ENCODE assay signal across 28 mouse cellular contexts in genomic region chr3:63315211-63315760, GRCm38 (mm10).
DNase-seq lines count a peak whose midpoint lies in the region; ATAC-seq lines count a peak whose summit lies in the region.
"Had no signal": no experiment of that assay in that cellular context is flagged by ENCODE, and none has a peak within 500 bp of the region (broad histone marks: within the 10 kb centered on the region; RNA-seq: fewer than 3 reads in every experiment).

No protein-coding gene starts in this region.

- H3K4me3 ChIP-seq in kidney, embryonic 16.5 days (ENCODE audit: low read length), result no peak overlapping the region
- H3K4me3 ChIP-seq in embryonic facial prominence, embryonic 11.5 days (ENCODE audit: low read depth, low read length), result no peak overlapping the region
- H3K4me3 ChIP-seq: embryonic facial prominence, embryonic 15.5 days; heart, embryonic 15.5 days; liver, embryonic 15.5 days; lung, embryonic 15.5 days; midbrain, embryonic 15.5 days; neural tube, embryonic 12.5 days had no signal

- peak; percentile 9 to 39 for DNase-seq in adrenal gland, postnatal 36 days
- no peak for DNase-seq in adrenal gland, postnatal 25 days
- no peak for DNase-seq in kidney, adult 9 months
- peak; percentile 93 for DNase-seq in adipocyte (ENCODE audit: low spot score)
- peak; percentile 57 for DNase-seq in embryonic facial prominence, embryonic 11.5 days (ENCODE audit: low spot score)
- no peak for DNase-seq in T-cell, adult 2 months (ENCODE audit: low spot score)
- no peak for DNase-seq in right cerebral cortex, postnatal 10 days (ENCODE audit: low spot score in 2 of 2)
- DNase-seq: B cell, adult 2 months; cerebellum, adult 11 months; cerebellum, adult 9-11 months; heart, postnatal 4 days; kidney, adult 18-20 months; lung, postnatal 36 days; thymus, adult 2 months; thymus, postnatal 4 days had no signal

- peak; percentile 23; the same call in 1 of the 2 replicates for ATAC-seq in kidney, embryonic 16.5 days (ENCODE audit: low FRiP score, low TSS enrichment)
- ATAC-seq in embryonic facial prominence, embryonic 11.5 days (replicated peaks; ENCODE audit: insufficient number of reproducible peaks, low FRiP score, low TSS enrichment, low read depth), result no peak; the same call in 1 of the 2 replicates
- ATAC-seq: forebrain, embryonic 14.5 days; inflammation-experienced regulatory T-cells, adult 6 months; midbrain, embryonic 15.5 days had no signal

- H3K9ac ChIP-seq in kidney, embryonic 16.5 days (replicated peaks; ENCODE audit: low read length), result no peak overlapping the region
- H3K9ac ChIP-seq in embryonic facial prominence, embryonic 11.5 days (replicated peaks; ENCODE audit: low read length), result no peak overlapping the region
- H3K9ac ChIP-seq: embryonic facial prominence, embryonic 15.5 days; heart, embryonic 15.5 days; hindbrain, embryonic 14.5 days; liver, embryonic 15.5 days; lung, embryonic 15.5 days; midbrain, embryonic 15.5 days; neural tube, embryonic 12.5 days had no signal

- H3K4me1 ChIP-seq in kidney, embryonic 16.5 days (ENCODE audit: insufficient read depth, low read length), result no peaks in the 10 kb centered on the region
- no peaks in the 10 kb centered on the region for H3K4me1 ChIP-seq in embryonic facial prominence, embryonic 11.5 days (ENCODE audit: control insufficient read depth, insufficient read depth, low read length)
- H3K4me1 ChIP-seq: embryonic facial prominence, embryonic 15.5 days; heart, embryonic 15.5 days; liver, embryonic 15.5 days; lung, embryonic 15.5 days; midbrain, embryonic 15.5 days; neural tube, embryonic 12.5 days had no signal

- no peak overlapping the region for H3K27ac ChIP-seq in kidney, embryonic 16.5 days (ENCODE audit: low read length)
- no peak overlapping the region for H3K27ac ChIP-seq in embryonic facial prominence, embryonic 11.5 days (replicated peaks; ENCODE audit: low read depth, low read length)
- H3K27ac ChIP-seq: embryonic facial prominence, embryonic 15.5 days; heart, embryonic 15.5 days; hindbrain, embryonic 14.5 days; liver, embryonic 15.5 days; lung, embryonic 15.5 days; midbrain, embryonic 15.5 days; neural tube, embryonic 12.5 days; stomach, postnatal 0 days had no signal

- H3K27me3 ChIP-seq in kidney, embryonic 16.5 days (ENCODE audit: insufficient read depth, low read length), result no peaks in the 10 kb centered on the region
- H3K27me3 ChIP-seq in embryonic facial prominence, embryonic 11.5 days (ENCODE audit: control insufficient read depth, insufficient read depth, low read length), result no peaks in the 10 kb centered on the region
- H3K27me3 ChIP-seq: CH12.LX; embryonic facial prominence, embryonic 15.5 days; heart, embryonic 15.5 days; liver, embryonic 15.5 days; lung, embryonic 15.5 days; midbrain, embryonic 15.5 days; neural tube, embryonic 12.5 days had no signal

- H3K4me2 ChIP-seq in kidney, embryonic 16.5 days (replicated peaks; ENCODE audit: low read depth, low read length), result no peak overlapping the region
- H3K4me2 ChIP-seq in embryonic facial prominence, embryonic 11.5 days (ENCODE audit: low read depth, low read length), result no peak overlapping the region
- H3K4me2 ChIP-seq: embryonic facial prominence, embryonic 15.5 days; heart, embryonic 15.5 days; hindbrain, embryonic 14.5 days; liver, embryonic 15.5 days; lung, embryonic 15.5 days; midbrain, embryonic 15.5 days; neural tube, embryonic 12.5 days had no signal

- WGBS in kidney, embryonic 16.5 days, result 81% methylated on average over 7 of the region's 7 CpGs
- WGBS in embryonic facial prominence, embryonic 11.5 days, result 45% methylated on average over 7 of the region's 7 CpGs

- H3K36me3 ChIP-seq in kidney, embryonic 16.5 days (ENCODE audit: insufficient read depth, low read length), result no peaks in the 10 kb centered on the region
- H3K36me3 ChIP-seq in embryonic facial prominence, embryonic 11.5 days (replicated peaks; ENCODE audit: control insufficient read depth, insufficient read depth, low read depth, low read length), result no peaks in the 10 kb centered on the region
- H3K36me3 ChIP-seq: embryonic facial prominence, embryonic 15.5 days; G1E; heart, embryonic 15.5 days; liver, embryonic 15.5 days; lung, embryonic 15.5 days; midbrain, embryonic 15.5 days; neural tube, embryonic 12.5 days had no signal

- H3K9me3 ChIP-seq in kidney, embryonic 16.5 days (ENCODE audit: low read length), result no peaks in the 10 kb centered on the region
- H3K9me3 ChIP-seq in embryonic facial prominence, embryonic 11.5 days (replicated peaks; ENCODE audit: control insufficient read depth, low read length), result no peaks in the 10 kb centered on the region
- H3K9me3 ChIP-seq: embryonic facial prominence, embryonic 15.5 days; heart, embryonic 15.5 days; liver, embryonic 15.5 days; lung, embryonic 15.5 days; midbrain, embryonic 15.5 days; neural tube, embryonic 12.5 days had no signal

Comparison
In these comparisons a context has a peak if more than half of its experiments do, and no peak if none do; other contexts are left out.
1. DNase-seq: peak in adrenal gland, postnatal 36 days (2 of 2), adipocyte (single experiment) and embryonic facial prominence, embryonic 11.5 days (single experiment); none in adrenal gland, postnatal 25 days (single experiment), kidney, adult 9 months (single experiment), T-cell, adult 2 months (single experiment) and right cerebral cortex, postnatal 10 days (0 of 2).